Mouse (Mus musculus): Measurements from ENCODE around the gene Slc25a22.

DNA sequence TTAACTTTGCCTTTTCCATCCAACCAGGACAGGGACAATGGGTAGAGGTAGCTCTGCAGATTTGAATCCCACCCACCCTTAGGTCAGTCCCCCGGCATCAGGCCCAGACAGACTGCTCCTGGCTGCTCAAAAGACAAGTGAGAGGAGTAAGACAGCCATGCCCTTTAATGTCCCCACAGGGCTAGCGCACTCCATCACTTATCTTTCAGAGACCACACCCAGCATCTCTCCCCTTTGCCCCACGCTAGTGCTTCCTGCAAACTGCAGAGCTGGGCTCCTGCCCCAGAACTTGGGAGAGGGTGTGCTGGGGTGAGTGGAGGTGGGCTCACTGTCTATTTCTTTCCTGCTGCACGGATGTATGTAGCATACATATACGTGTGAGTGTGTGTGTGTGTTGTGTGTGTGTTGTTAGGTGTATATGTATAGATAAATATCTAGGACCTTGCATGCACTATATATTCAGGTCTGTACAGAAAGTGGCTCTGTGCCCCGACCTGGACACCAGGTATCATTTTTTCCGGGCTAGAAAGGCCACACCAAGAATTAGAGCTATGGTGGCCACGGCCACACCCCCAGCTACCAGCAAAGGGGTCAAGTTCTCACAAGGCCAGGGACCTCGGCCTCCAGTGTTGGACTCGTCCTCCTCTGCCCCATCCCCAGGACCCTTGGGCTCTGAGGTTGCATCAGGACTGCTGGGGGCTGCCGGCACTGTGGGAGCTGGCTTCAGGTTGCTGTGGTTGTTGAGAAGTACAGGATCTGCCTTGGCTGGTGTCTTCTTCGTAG lies 10.6 kb downstream of the Slc25a22 start:
- no peak for TF ChIP-seq POLR2A (IDR thresholded peaks at IDR 0.05; ENCODE audit: low read depth, low read length)
- no peak for TF ChIP-seq CTCF (IDR thresholded peaks at IDR 0.05; ENCODE audit: extremely low read depth, insufficient read length, insufficient replicate concordance, low read depth, low read length)

Measured in small intestine, adult 2 months (tissue).